Mouse (Mus musculus): ENCODE measurements at regions not wholly inside any gene's neighbourhood (a gene's known extent, or its start where the extent isn't known, plus 50 kb on each side); places are given as distances from the start of the nearest gene placed in this dataset.

DNA sequence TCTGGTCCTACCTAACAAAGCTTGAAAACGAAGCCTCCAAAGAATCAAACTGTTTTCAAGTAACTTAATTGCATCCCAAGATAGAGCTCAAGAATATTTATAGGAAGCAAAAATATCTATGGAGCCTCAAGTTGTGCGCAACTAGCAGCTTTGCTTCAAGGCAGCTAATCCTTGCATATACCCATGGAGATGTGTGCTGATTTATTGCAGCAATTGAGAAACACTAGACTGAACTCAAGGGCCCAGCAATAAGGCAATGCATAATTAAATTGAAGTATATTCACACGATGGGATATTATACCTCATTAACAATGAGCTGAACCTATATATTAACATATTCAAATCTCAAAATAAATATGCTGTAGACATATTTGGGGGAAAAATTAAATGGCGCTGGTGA lies 135.3 kb downstream of the Minar1 start:
- TF ChIP-seq CTCF (IDR thresholded peaks at IDR 0.05; ENCODE audit: extremely low read depth, insufficient read depth, insufficient read length, insufficient replicate concordance) (no peak), POLR2A (IDR thresholded peaks at IDR 0.05; ENCODE audit: low read depth, low read length) (no peak)
- no peak overlapping the region for H3K4me3 ChIP-seq (ENCODE audit: extremely low read depth, insufficient read depth, insufficient read length)
- WGBS: 86% methylated on average over 4 of the region's 4 CpGs

DNA sequence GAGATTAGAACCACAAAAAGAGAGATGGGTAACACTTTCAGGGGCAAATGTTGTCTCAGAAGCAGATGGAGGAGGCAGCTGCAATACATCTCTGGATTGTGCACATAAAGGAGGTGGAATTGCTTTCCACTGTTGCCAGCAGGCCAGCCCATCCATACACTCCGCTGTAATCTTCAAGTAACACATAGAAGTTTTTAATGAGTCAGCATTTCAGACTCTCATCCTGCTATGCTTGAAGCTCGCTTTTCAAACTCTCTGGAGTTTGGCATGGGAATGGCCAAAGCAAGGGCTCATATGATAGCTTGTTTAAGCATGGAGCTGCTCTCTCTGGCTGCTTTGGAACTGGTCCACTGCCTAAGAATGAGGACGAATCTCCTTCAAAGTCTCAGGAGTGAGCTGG lies 143.5 kb downstream of the Minar1 start:
- Histone ChIP-seq H3K27me3 (ENCODE audit: control insufficient read depth, insufficient read depth, low read length) (no peaks in the 10 kb centered on the region), H3K27ac (ENCODE audit: insufficient read depth, low read length) (no peak overlapping the region), H3K36me3 (ENCODE audit: control insufficient read depth, insufficient read depth, low read length) (no peaks in the 10 kb centered on the region), H3K4me3 (ENCODE audit: extremely low read depth, insufficient read depth, insufficient read length) (no peak overlapping the region), H3K4me1 (ENCODE audit: control insufficient read depth, insufficient read depth, insufficient read length) (no peaks in the 10 kb centered on the region)
- no peak for DNase-seq (ENCODE audit: low read depth in 1 of 2, low spot score in 2 of 2)
- TF ChIP-seq POLR2A (IDR thresholded peaks at IDR 0.05; ENCODE audit: low read depth, low read length): no peak
- 77% methylated on average over 3 of the region's 3 CpGs for WGBS

More for the DNA sequence above, 135.3 kb downstream of the Minar1 start:
- Histone ChIP-seq H3K27ac (ENCODE audit: insufficient read depth, low read length) (no peak overlapping the region), H3K36me3 (ENCODE audit: control insufficient read depth, insufficient read depth, low read length) (no peaks in the 10 kb centered on the region), H3K27me3 (ENCODE audit: control insufficient read depth, insufficient read depth, low read length) (no peaks in the 10 kb centered on the region), H3K4me1 (ENCODE audit: control insufficient read depth, insufficient read depth, insufficient read length) (no peaks in the 10 kb centered on the region)
- DNase-seq (ENCODE audit: low read depth in 1 of 2, low spot score in 2 of 2): no peak

DNA sequence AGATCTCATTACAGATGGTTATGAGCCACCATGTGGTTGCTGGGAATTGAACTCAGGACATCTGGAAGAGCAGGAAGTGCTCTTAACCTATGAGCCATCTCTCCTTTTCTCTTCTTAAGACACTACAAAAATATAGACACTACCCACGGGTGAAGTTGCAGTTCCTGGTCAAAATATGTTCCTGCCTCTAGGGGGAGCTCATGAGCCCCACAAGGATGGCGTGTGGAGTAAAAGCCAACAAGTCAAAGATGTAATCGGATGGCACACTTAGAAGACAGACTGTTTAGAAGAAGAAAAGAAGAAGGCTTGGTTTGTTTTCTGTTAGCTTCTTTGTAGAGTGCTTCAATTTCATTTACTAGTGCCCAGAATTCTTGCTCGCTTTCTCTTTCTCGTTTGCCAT lies 161.7 kb downstream of the Minar1 start:
- H3K4me3 ChIP-seq (ENCODE audit: extremely low read depth, insufficient read depth, insufficient read length): no peak overlapping the region
- H3K27ac ChIP-seq (ENCODE audit: insufficient read depth, low read length): no peak overlapping the region
- no peaks in the 10 kb centered on the region for H3K36me3 ChIP-seq (ENCODE audit: control insufficient read depth, insufficient read depth, low read length)
- no peaks in the 10 kb centered on the region for H3K4me1 ChIP-seq (ENCODE audit: control insufficient read depth, insufficient read depth, insufficient read length)
- peak; percentile 26; the same call in 1 of the 2 replicates for TF ChIP-seq CTCF (IDR thresholded peaks at IDR 0.05; ENCODE audit: extremely low read depth, insufficient read depth, insufficient read length, insufficient replicate concordance)
- TF ChIP-seq POLR2A (IDR thresholded peaks at IDR 0.05; ENCODE audit: low read depth, low read length): no peak
- no peaks in the 10 kb centered on the region for H3K27me3 ChIP-seq (ENCODE audit: control insufficient read depth, insufficient read depth, low read length)
- 40% methylated on average over 5 of the region's 5 CpGs for WGBS
- no peak for DNase-seq (ENCODE audit: low read depth in 1 of 2, low spot score in 2 of 2)

DNA sequence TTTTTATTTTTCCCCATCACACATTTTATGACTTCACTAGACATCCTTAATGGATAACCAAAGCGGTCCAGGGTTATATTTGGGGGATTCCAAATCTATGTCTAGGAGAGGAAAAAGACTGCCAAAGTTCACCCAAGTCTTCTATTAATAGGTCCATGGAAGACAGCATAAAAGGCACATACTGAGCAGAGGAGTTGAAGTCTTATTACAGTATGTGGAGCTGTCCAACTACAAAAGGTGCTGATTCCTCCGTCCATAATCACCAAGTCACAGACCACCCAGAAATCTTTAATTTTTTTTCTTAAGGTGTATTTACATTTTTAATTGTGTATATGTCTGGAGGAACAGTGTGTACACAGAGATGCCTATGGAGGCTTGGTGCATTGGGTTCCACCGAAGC lies 166.3 kb downstream of the Minar1 start:
- Histone ChIP-seq H3K4me3 (ENCODE audit: extremely low read depth, insufficient read depth, insufficient read length) (no peak overlapping the region), H3K4me1 (ENCODE audit: control insufficient read depth, insufficient read depth, insufficient read length) (no peaks in the 10 kb centered on the region), H3K27me3 (ENCODE audit: control insufficient read depth, insufficient read depth, low read length) (no peaks in the 10 kb centered on the region), H3K27ac (ENCODE audit: insufficient read depth, low read length) (no peak overlapping the region), H3K36me3 (ENCODE audit: control insufficient read depth, insufficient read depth, low read length) (no peaks in the 10 kb centered on the region)
- WGBS: 83% methylated on average over 3 of the region's 3 CpGs
- TF ChIP-seq CTCF (IDR thresholded peaks at IDR 0.05; ENCODE audit: extremely low read depth, insufficient read depth, insufficient read length, insufficient replicate concordance): no peak
- no peak for TF ChIP-seq POLR2A (IDR thresholded peaks at IDR 0.05; ENCODE audit: low read depth, low read length)
- no peak for DNase-seq (ENCODE audit: low read depth in 1 of 2, low spot score in 2 of 2)

DNA sequence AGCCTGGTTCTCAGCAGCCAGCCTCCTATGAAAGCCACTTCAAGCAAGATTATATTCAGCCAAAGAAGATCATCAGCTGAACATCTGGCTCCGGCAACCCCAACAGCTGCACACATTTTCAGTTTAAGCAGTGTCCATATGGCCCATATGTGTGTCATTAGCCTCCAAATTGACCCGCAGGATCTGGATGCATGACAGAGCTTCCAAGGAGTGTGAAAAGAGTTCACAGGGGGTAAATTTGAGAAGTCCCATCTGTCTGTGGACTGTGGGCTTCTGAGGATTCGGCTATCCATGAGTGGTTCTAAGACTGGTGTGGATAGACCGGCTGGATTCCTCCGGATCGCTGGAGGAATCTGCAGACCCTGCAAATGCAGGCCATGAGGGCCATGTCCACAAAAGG lies 173.3 kb downstream of the Minar1 start:
- H3K27me3 ChIP-seq (ENCODE audit: control insufficient read depth, insufficient read depth, low read length): no peaks in the 10 kb centered on the region
- 89% methylated on average over 6 of the region's 6 CpGs for WGBS
- H3K4me1 ChIP-seq (ENCODE audit: control insufficient read depth, insufficient read depth, insufficient read length): no peaks in the 10 kb centered on the region
- no peak for DNase-seq (ENCODE audit: low read depth in 1 of 2, low spot score in 2 of 2)
- H3K27ac ChIP-seq (ENCODE audit: insufficient read depth, low read length): no peak overlapping the region
- H3K36me3 ChIP-seq (ENCODE audit: control insufficient read depth, insufficient read depth, low read length): no peaks in the 10 kb centered on the region
- H3K4me3 ChIP-seq (ENCODE audit: extremely low read depth, insufficient read depth, insufficient read length): no peak overlapping the region
- TF ChIP-seq POLR2A (IDR thresholded peaks at IDR 0.05; ENCODE audit: low read depth, low read length) (no peak), CTCF (IDR thresholded peaks at IDR 0.05; ENCODE audit: extremely low read depth, insufficient read depth, insufficient read length, insufficient replicate concordance) (no peak)
